Mouse (Mus musculus) thymus, adult 2 months (tissue): ENCODE data around the gene Cldn15. TPM values are rescaled to one million over a fixed set of nuclear protein-coding genes. Genes with fewer than 3 reads are reported as not detected.
"Not testable (repeated sequence)": the region's sequence is repeated elsewhere in the genome, so short reads cannot be mapped to it uniquely, and the experiment has no call there.

Source experiments
- DNase-seq: peaks from one replicate; pipeline ENCODE4 v3.0.0; 2021
- H3K27ac ChIP-seq: fragments of 200-500 bp; 2 replicates; pipeline ENCODE4 v1.5.1; 2012; ENCODE audit warnings: low read length, control low read depth; ENCODE audit not compliant: control insufficient read depth, insufficient read depth
- H3K27me3 ChIP-seq: fragments of 200-500 bp; 2 replicates; pipeline ENCODE4 v1.6.1; 2012; ENCODE audit warnings: mild to moderate bottlenecking, low read length, moderate library complexity, mixed read lengths; ENCODE audit not compliant: control insufficient read depth, insufficient read depth
- H3K36me3 ChIP-seq: fragments of 200-500 bp; 2 replicates; pipeline ENCODE4 v1.6.1; 2012; ENCODE audit warnings: mild to moderate bottlenecking, low read length, moderate library complexity; ENCODE audit not compliant: control insufficient read depth, insufficient read depth
- H3K4me1 ChIP-seq: fragments of 200-500 bp; replicated peaks from 2 replicates; pipeline ENCODE4 v1.6.1; 2012; ENCODE audit warnings: low read length; ENCODE audit not compliant: control insufficient read depth, insufficient read depth
- H3K4me3 ChIP-seq: fragments of 200-500 bp; 2 replicates; pipeline ENCODE4 v1.5.1; 2012; ENCODE audit warnings: mild to moderate bottlenecking, low read length, control low read depth, moderate library complexity; ENCODE audit not compliant: control insufficient read depth, insufficient read depth
- CTCF ChIP-seq: fragments of 200-500 bp; IDR thresholded peaks from 2 replicates; pipeline ENCODE4 v1.5.1; 2012; ENCODE audit warnings: mild to moderate bottlenecking, control low read depth, low read length, moderate library complexity, borderline replicate concordance; ENCODE audit not compliant: control insufficient read depth, poor library complexity, insufficient read depth; ENCODE audit errors: extremely low read depth
- POLR2A ChIP-seq: fragments of 200-500 bp; IDR thresholded peaks from 2 replicates; pipeline ENCODE4 v1.6.1; 2012; ENCODE audit warnings: mild to moderate bottlenecking, low read length, control low read depth, moderate library complexity; ENCODE audit not compliant: control insufficient read depth, poor library complexity, insufficient read depth; ENCODE audit errors: extremely low read depth
- WGBS: fragments of 180-500 bp; shearing (Covaris S2); methylation state at CpG from one replicate; pipeline ENCODE4 v1.1.7; 2018; 5-methylcytosine and 5-hydroxymethylcytosine counted together
- polyA plus RNA-seq: library from polyadenylated mRNA; depleted of rRNA; stranded (reverse); fragments of >200 nt; gene quantifications from 2 replicates; pipeline ENCODE4 v1.2.3, GENCODE M21; 2012

The Cldn15 gene
- polyA plus RNA-seq, 1 experiment: 9.4 TPM

DNA sequence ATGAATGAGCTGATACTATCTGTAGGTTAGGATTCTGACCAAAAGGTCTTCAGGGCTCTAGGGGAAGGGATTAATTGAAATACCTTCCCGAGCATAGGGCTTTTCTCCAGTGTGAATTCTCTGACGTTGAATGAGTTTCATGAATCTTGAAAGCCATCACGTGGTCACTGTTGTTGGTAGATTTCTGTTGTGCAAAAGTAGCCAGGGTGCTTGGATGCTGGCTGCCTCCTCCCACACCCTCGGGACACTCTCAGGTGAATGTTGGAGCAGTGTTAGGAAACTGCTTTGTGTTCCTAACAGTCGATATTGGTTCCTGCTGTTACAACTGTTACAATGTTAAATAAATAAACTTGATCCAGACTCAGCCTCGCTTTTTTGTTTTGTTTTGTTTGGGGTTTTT is 29.7 kb upstream of the Cldn15 start:
- H3K4me1 ChIP-seq: no peaks in the 10 kb centered on the region
- TF ChIP-seq POLR2A (no peak), CTCF (no peak)
- DNase-seq: no peak
- no peaks in the 10 kb centered on the region for H3K36me3 ChIP-seq
- no peak overlapping the region for H3K27ac ChIP-seq
- H3K4me3 ChIP-seq: no peak overlapping the region
- WGBS: 97% methylated on average over 6 of the region's 6 CpGs
- no peaks in the 10 kb centered on the region for H3K27me3 ChIP-seq

DNA sequence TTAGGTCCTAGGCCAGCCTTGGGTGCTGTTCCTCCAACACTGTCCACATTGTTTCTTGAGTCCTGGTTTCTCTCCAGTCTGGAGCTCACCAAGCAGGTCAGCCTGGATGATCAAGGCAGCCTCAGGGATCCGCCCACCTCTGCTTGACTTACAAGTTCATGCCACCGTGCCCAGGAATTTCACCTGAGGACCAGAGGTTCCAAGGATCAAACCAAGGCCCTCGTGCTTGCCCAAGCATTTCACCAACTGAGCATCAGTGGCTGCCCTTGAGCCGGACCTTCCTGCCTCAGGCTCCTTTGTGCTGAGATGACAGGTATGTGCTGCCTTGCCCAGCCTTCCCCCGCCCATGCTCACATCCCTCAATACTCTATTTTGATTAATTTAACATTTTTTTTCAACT is 28.8 kb upstream of the Cldn15 start:
- Histone ChIP-seq H3K27ac (no peak overlapping the region), H3K36me3 (no peaks in the 10 kb centered on the region), H3K4me1 (no peaks in the 10 kb centered on the region), H3K4me3 (no peak overlapping the region), H3K27me3 (no peaks in the 10 kb centered on the region)
- DNase-seq: no peak
- 90% methylated on average over 5 of the region's 5 CpGs for WGBS
- TF ChIP-seq CTCF (no peak), POLR2A (no peak)

DNA sequence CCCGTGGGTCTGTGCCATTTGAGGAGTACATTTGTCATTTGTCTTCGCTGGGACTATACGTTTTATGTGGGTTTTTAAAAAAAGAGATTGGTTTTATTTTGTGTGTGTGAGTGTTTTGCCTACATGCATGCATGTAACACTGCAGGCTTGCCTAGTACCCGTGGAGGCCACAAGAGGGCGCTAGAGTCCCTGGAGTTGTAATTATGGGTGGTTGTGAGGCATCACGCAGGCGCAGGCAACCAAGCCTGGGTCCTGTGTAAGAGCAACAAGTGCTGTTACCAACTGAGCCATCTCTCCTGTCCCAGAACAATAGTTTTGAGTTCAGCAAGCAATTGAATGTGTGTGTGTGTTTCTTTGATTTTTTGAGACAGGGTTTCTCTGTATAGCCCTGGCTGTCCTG is 27.1 kb upstream of the Cldn15 start:
- Histone ChIP-seq H3K36me3 (no peaks in the 10 kb centered on the region), H3K27me3 (no peaks in the 10 kb centered on the region), H3K4me3 (no peak overlapping the region), H3K4me1 (no peaks in the 10 kb centered on the region), H3K27ac (no peak overlapping the region)
- peak; percentile 32 for DNase-seq
- WGBS: 72% methylated on average over 7 of the region's 7 CpGs
- TF ChIP-seq POLR2A (no peak), CTCF (peak; percentile 65; the same call in 1 of the 2 replicates)

DNA sequence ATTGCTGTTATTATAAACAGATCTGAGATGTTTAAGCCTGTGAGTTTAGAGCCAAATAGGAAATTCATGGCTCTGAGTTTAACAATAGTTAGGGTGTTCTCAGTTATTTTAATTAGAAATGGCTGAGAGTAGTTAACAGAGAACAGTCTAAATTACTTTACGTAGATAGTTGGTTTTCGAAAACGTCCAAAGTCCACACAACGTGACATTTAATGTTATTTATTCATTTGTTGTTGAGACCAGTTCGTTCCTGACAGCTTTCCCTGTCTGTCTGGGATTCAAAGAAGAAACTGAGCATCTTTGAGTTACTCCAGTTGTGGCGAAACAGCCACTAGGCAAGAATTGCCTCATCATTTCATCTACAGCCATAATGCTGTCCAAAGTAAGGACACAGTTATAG is 26.4 kb upstream of the Cldn15 start:
- not testable (repeated sequence) for H3K4me3 ChIP-seq, H3K4me1 ChIP-seq, H3K36me3 ChIP-seq, H3K27me3 ChIP-seq, H3K27ac ChIP-seq, DNase-seq
- 92% methylated on average over 6 of the region's 6 CpGs for WGBS

DNA sequence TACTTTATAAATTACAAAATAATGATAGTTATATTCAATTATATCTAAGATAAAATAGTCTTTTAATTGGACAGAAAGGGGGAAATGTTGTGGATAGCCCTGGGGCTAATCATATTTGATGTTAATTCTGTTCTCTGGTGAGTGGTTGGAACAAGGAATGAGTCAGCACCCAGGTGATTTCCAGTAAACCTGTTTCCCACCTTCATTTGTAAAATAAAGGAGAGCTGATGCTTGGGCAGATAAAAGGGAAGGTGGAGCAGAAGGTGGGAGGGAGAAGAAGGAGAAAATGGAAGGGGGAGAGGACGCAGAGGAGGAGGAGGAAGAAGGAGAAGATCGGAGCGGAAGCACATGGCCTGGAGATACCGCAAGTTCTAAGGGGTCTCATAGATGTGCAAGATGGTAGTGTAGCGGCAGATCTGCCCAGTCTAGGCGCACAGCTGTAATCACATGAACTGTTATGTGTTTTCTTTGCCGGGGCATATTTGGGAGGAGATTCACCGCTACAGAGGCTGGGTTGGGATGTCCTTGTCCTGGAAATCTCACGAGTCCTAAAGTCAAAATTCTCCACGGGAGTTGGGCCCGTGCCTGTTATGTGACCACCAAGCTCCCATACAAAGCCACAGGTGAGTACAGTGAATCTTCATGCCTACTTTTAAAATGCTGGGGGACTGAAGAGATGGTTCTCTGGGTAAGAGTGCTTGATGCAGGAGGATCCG is 25.4 kb upstream of the Cldn15 start:
- H3K4me1 ChIP-seq: no peaks in the 10 kb centered on the region
- no peak for DNase-seq
- no peaks in the 10 kb centered on the region for H3K27me3 ChIP-seq
- TF ChIP-seq POLR2A: no peak
- no peak for TF ChIP-seq CTCF
- WGBS: 96% methylated on average over 12 of the region's 12 CpGs
- H3K36me3 ChIP-seq: no peaks in the 10 kb centered on the region
- H3K27ac ChIP-seq: no peak overlapping the region
- H3K4me3 ChIP-seq: no peak overlapping the region

DNA sequence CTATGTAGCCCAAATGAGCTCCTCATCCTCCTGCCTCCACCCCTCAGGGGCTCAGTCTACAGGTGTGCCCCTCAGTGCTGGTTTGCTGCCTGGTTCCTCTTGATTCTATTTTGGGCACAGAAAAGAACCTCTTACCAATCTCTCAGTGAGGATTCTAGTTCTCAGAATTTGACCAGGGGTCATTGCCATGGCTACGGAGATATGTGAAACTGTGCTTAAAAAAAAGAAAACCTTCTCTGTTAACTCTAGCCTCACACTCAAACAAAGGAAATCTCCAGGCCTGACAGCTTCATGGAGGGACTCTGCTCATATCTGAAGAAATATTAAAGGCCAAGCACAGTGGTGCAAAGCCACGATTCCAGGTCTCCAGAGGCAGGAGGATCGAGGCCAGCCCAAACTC is 23.6 kb upstream of the Cldn15 start:
- TF ChIP-seq CTCF (no peak), POLR2A (no peak)
- WGBS: 81% methylated on average over 3 of the region's 3 CpGs
- Histone ChIP-seq H3K4me3 (no peak overlapping the region), H3K27ac (no peak overlapping the region), H3K36me3 (no peaks in the 10 kb centered on the region), H3K4me1 (no peaks in the 10 kb centered on the region), H3K27me3 (no peaks in the 10 kb centered on the region)
- DNase-seq: no peak

DNA sequence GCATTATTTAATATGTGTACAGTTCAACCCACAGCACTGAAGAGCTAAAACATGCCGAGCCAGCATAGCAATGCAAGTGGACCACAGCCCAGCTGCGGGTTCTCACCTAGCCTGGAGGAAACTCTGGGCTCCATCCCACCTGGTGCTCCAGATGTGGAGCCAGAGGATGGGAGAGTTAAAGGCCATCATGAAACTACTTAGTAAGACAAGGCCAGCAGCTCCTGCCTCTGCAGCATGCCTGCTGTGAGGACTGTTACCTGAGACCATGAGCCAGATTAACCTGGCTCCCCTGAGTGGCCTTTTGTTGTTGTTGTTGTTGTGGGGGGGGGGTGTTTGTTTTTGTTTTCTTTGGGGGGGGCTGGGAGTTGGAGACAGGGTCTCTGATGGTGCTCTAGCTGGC is 23.0 kb upstream of the Cldn15 start:
- WGBS: 89% methylated on average over 2 of the region's 2 CpGs
- Histone ChIP-seq H3K27me3 (no peaks in the 10 kb centered on the region), H3K36me3 (no peaks in the 10 kb centered on the region), H3K27ac (no peak overlapping the region), H3K4me1 (no peaks in the 10 kb centered on the region), H3K4me3 (no peak overlapping the region)
- TF ChIP-seq CTCF (no peak), POLR2A (no peak)
- DNase-seq: no peak
